Mouse (Mus musculus) ES-E14 (cell line): ENCODE results near the gene Dlgap1. TPM values are rescaled to one million over a fixed set of nuclear protein-coding genes. Genes with fewer than 3 reads are reported as not detected.

ENCODE experiments used
- DNase-seq: peaks from one replicate; pipeline ENCODE4 v3.0.0-alpha.2; 2013; ENCODE audit warnings: low read depth, low spot score
- H3K27ac ChIP-seq: 2 replicates; pipeline ENCODE4 v1.5.1; 2012; ENCODE audit warnings: low read depth, mild to moderate bottlenecking, low read length, moderate library complexity, mixed read lengths; ENCODE audit not compliant: poor library complexity, insufficient read depth, severe bottlenecking
- H3K36me3 ChIP-seq: 2 replicates; pipeline ENCODE4 v1.6.1; 2012; ENCODE audit warnings: mild to moderate bottlenecking, low read length, moderate library complexity, mixed read lengths; ENCODE audit not compliant: control insufficient read depth, poor library complexity, insufficient read depth, severe bottlenecking
- H3K4me1 ChIP-seq, 2 experiments: fragments of 150-350 bp in 1 of 2; sonication (generic) in 1 of 2; 2 replicates each; pipeline ENCODE4 v1.6.1; 2012; ENCODE audit warnings: low read length in 2 of 2, mild to moderate bottlenecking in 1 of 2, mixed read lengths in 1 of 2; ENCODE audit not compliant: control insufficient read depth in 2 of 2, insufficient read depth in 2 of 2, poor library complexity in 1 of 2
- H3K4me3 ChIP-seq, 2 experiments: fragments of 150-350 bp in 1 of 2; sonication (generic) in 1 of 2; 2 replicates each; pipeline ENCODE4 v1.5.1; 2012; ENCODE audit warnings: low read length in 2 of 2, low read depth in 1 of 2, mild to moderate bottlenecking in 1 of 2, mixed read lengths in 1 of 2; ENCODE audit not compliant: insufficient read depth in 1 of 2, poor library complexity in 1 of 2, severe bottlenecking in 1 of 2
- H3K9ac ChIP-seq: 2 replicates; pipeline ENCODE4 v1.6.1; 2012; ENCODE audit warnings: low read depth, mild to moderate bottlenecking, low read length, mixed read lengths; ENCODE audit not compliant: poor library complexity, insufficient read depth, severe bottlenecking
- H3K9me3 ChIP-seq: fragments of 150-350 bp; sonication (generic); 2 replicates; pipeline ENCODE4 v1.6.1; 2012; ENCODE audit warnings: low read depth, mild to moderate bottlenecking, low read length; ENCODE audit not compliant: control insufficient read depth, insufficient read depth
- CHD2 ChIP-seq: IDR thresholded peaks from 2 replicates; pipeline ENCODE4 v1.6.1; 2014; ENCODE audit warnings: mild to moderate bottlenecking, low read depth, low read length, inconsistent platforms
- HCFC1 ChIP-seq: IDR thresholded peaks from 2 replicates; pipeline ENCODE4 v1.6.1; 2012; ENCODE audit warnings: low read length, inconsistent platforms, borderline replicate concordance; ENCODE audit not compliant: insufficient read depth
- MAFK ChIP-seq: IDR thresholded peaks from 2 replicates; pipeline ENCODE4 v1.6.1; 2014; ENCODE audit warnings: mild to moderate bottlenecking, low read depth, low read length, inconsistent platforms; ENCODE audit not compliant: insufficient read depth
- ZC3H11A ChIP-seq: IDR thresholded peaks from 2 replicates; pipeline ENCODE4 v1.6.1; 2012; ENCODE audit warnings: low read depth, mild to moderate bottlenecking, inconsistent platforms, low read length, borderline replicate concordance
- ZNF384 ChIP-seq: IDR thresholded peaks from 2 replicates; pipeline ENCODE4 v1.6.1; 2012; ENCODE audit warnings: low read depth, low read length, inconsistent platforms
- in situ Hi-C, 2 experiments: fragments of 600-800 bp; cut with MboI; formaldehyde crosslinking; loops; one replicate each; pipeline ENCODE4 v1.15.1; 2025; ENCODE audit warnings: low sequenced_read_pairs in 2 of 2, inconsistent platforms in 1 of 2; ENCODE audit not compliant: unreplicated experiment in 2 of 2
- total RNA-seq: library from RNA; depleted of rRNA; stranded (reverse); fragments of 300-350 nt; gene quantifications from 2 replicates; pipeline ENCODE4 v1.2.3, GENCODE M21; 2012

Dlgap1 gene
- total RNA-seq, 1 experiment, result 0.94 TPM

DNA sequence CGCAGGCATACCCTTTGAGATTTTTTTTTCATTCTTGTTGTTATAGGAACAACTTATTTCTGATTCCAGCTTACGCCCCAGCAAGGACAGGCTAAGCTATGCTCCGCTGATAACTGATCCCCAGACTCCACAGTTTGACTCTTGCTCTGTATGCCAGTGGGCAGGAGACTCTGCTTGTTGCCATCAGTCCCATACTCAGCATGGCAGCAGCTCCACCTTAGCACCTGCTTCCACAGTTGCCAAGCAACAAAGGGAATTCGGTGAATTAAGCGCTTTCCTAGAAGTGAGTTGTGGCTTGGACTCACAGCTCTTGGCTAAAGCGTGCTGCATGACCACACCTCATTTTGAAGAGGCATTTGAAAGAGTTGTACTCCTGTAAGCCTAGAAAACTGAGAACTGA lies 631.6 kb downstream of the Dlgap1 start:
- H3K9me3 ChIP-seq, result no peaks in the 10 kb centered on the region
- no peak overlapping the region for H3K9ac ChIP-seq
- no peaks in the 10 kb centered on the region for H3K36me3 ChIP-seq
- TF ChIP-seq ZNF384 (no peak), ZC3H11A (no peak), HCFC1 (no peak), CHD2 (no peak), MAFK (no peak)
- no peak overlapping the region for H3K4me3 ChIP-seq
- in situ Hi-C loops, result no loop called here
- no peak for DNase-seq
- no peaks in the 10 kb centered on the region for H3K4me1 ChIP-seq
- H3K27ac ChIP-seq, result no peak overlapping the region

DNA sequence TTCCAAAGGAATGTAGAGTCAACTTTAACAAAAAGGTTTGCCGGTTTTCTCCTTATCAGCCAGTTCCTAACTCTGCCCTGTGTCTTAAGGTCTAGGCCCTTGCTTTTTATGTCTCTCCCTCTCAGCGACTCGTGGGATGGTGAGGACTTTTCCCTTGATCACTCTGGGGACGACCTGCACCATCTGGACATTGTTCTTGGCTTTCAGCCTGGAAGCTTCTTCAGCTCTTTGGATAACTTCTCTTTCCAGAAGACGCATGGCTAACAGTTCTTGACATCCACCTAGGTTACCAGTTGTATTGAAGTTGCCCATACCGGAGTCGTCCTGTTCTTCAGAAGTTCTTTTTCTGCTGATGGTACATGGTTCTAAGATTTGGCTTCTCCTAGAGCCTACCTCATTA lies 633.2 kb downstream of the Dlgap1 start:
- Histone ChIP-seq H3K9ac (no peak overlapping the region), H3K4me1 (no peaks in the 10 kb centered on the region), H3K36me3 (no peaks in the 10 kb centered on the region), H3K27ac (no peak overlapping the region), H3K4me3 (no peak overlapping the region), H3K9me3 (no peaks in the 10 kb centered on the region)
- no peak for TF ChIP-seq MAFK
- TF ChIP-seq HCFC1, result no peak
- no peak for TF ChIP-seq ZNF384
- TF ChIP-seq CHD2, result no peak
- no peak for TF ChIP-seq ZC3H11A
- DNase-seq, result no peak
- in situ Hi-C loops, result no loop called here

DNA sequence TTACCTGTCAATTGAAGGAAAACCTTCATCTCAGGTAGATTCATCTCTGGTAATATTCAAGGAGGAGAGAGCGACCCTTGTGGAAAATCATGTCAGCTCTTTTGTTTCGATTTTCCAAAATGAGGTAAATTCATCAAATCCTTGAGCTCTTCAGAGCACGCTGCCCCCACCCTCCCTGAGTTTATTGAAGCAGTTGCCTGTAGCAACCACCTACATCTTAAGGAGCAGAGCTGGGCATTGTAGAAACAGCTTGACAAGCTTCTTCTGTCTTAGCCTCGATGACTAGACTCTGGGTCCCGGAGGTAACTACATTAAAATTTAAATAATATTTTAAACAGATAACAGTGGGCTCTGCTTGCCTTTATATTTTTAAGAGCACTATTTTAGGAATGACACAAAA lies 636.8 kb downstream of the Dlgap1 start:
- no peak for DNase-seq
- H3K4me3 ChIP-seq, result no peak overlapping the region
- no peak overlapping the region for H3K9ac ChIP-seq
- TF ChIP-seq ZNF384 (no peak), MAFK (no peak), CHD2 (no peak), HCFC1 (no peak)
- H3K9me3 ChIP-seq, result no peaks in the 10 kb centered on the region
- H3K36me3 ChIP-seq, result no peaks in the 10 kb centered on the region
- in situ Hi-C loops, result no loop called here
- no peaks in the 10 kb centered on the region for H3K4me1 ChIP-seq
- no peak overlapping the region for H3K27ac ChIP-seq

DNA sequence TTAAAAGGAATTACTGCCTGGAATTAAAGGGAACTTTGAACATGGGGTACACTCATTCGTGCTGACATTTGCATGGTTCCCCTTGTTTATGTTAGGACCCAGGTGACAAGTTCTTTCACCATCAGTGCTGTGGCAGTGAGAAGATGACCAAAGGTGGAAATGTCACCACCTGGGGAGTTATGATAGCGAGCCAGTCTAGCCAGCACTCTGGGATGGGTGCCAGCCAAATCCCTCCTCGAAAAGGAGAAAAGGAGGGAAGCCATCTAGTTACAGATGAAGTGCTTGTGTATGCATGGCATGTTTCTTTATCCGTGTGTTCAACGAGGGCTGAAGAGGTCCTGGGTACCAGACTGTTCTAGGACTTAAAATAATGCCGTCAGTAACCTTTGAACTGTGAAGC lies 643.3 kb downstream of the Dlgap1 start:
- no peaks in the 10 kb centered on the region for H3K36me3 ChIP-seq
- no peak for TF ChIP-seq ZC3H11A
- TF ChIP-seq ZNF384, result no peak
- TF ChIP-seq HCFC1, result no peak
- no peak for TF ChIP-seq CHD2
- no peak for TF ChIP-seq MAFK
- DNase-seq, result no peak
- no peaks in the 10 kb centered on the region for H3K9me3 ChIP-seq
- H3K9ac ChIP-seq, result no peak overlapping the region
- no peak overlapping the region for H3K4me3 ChIP-seq
- no peaks in the 10 kb centered on the region for H3K4me1 ChIP-seq
- in situ Hi-C loops, result no loop called here
- no peak overlapping the region for H3K27ac ChIP-seq

DNA sequence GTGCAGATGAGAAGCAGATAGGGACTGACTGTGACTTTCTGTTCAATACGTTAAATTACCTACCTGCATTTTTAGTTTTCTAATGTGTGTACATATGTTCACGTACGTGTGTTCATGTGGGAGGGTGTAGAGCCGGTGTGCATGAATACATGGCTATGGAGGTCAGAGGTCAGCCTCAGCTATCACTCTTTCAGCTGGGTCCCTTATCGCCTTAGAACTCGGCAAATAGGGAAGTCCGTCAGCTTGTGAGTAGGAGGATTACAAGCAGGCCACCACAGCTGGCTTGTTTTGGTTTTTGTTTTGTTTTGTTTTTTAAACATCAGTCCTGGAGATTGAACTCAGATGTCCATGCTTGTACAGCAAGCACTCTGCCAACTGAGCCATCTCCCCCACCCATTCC lies 645.0 kb downstream of the Dlgap1 start:
- H3K4me1 ChIP-seq, result no peaks in the 10 kb centered on the region
- DNase-seq, result no peak
- H3K9me3 ChIP-seq, result no peaks in the 10 kb centered on the region
- no peak overlapping the region for H3K27ac ChIP-seq
- no peak overlapping the region for H3K4me3 ChIP-seq
- TF ChIP-seq MAFK (no peak), CHD2 (no peak), ZNF384 (no peak), HCFC1 (no peak), ZC3H11A (no peak)
- no peaks in the 10 kb centered on the region for H3K36me3 ChIP-seq
- in situ Hi-C loops, result no loop called here
- no peak overlapping the region for H3K9ac ChIP-seq
